Mouse (Mus musculus) myocyte (in vitro differentiated cells): ENCODE results near the gene Pfkp.

Experiments
- POLR2A ChIP-seq: IDR thresholded peaks from one replicate; pipeline ENCODE4 v1.6.1; 2011; ENCODE audit warnings: low read depth, mild to moderate bottlenecking, control low read depth, moderate library complexity; ENCODE audit not compliant: insufficient read length
- TCF12 ChIP-seq: IDR thresholded peaks from one replicate; pipeline ENCODE4 v1.6.1; 2011; ENCODE audit warnings: mild to moderate bottlenecking, control low read depth; ENCODE audit not compliant: poor library complexity, insufficient read depth, severe bottlenecking

DNA sequence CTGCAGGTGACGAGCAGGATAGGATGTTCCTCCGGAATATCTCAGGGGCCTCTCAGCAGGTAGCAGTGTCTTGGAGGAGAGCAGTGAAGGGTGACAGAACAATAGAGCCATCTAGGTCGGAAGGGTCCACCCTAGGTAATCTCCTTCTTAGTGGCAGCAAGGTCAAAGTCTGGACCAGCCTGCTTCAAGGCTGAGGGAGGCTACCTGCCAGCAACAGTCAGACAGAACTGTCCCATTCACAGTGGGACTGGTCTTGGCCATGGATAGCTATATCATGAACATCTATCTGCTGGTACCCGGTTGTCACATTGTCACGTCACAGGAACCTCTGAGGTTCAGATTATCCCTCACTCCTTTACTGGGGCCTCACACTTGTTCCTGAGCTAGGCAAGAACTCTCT, 15.6 kb upstream of the Pfkp start:
- TF ChIP-seq POLR2A (no peak), TCF12 (no peak)
